Mouse (Mus musculus) heart, embryonic 14.5 days (tissue): ENCODE data around the gene Gm7544. TPM values are rescaled to one million over a fixed set of nuclear protein-coding genes. Genes with fewer than 3 reads are reported as not detected.
"Not testable (repeated sequence)": the region's sequence is repeated elsewhere in the genome, so short reads cannot be mapped to it uniquely, and the experiment has no call there.

Source experiments
- ATAC-seq: fragments of 200-750 bp; cut with Nextera tagmentation; 2 replicates; pipeline ENCODE4 v1.8.0; 2017; ENCODE audit warnings: low read depth, moderate TSS enrichment; ENCODE audit not compliant: insufficient number of reproducible peaks, insufficient read depth, low FRiP score
- H3K27ac ChIP-seq, 2 experiments: fragments of 200-500 bp in 1 of 2; fragments of 300-500 bp in 1 of 2; sonication (generic) in 1 of 2; replicated peaks in 1 of 2; 2 replicates each; pipeline ENCODE4 v1.5.1; 2012 to 2014; ENCODE audit warnings: low read depth in 2 of 2, low read length in 2 of 2, control low read depth in 1 of 2, mild to moderate bottlenecking in 1 of 2, mixed read lengths in 1 of 2; ENCODE audit not compliant: control insufficient read depth in 1 of 2, insufficient read depth in 1 of 2
- H3K27me3 ChIP-seq: fragments of 300-500 bp; sonication (generic); 2 replicates; pipeline ENCODE4 v1.6.1; 2014; ENCODE audit warnings: mild to moderate bottlenecking, low read length, control low read depth; ENCODE audit not compliant: control insufficient read depth, insufficient read depth
- H3K36me3 ChIP-seq: fragments of 300-500 bp; sonication (generic); 2 replicates; pipeline ENCODE4 v1.6.1; 2014; ENCODE audit warnings: mild to moderate bottlenecking, control low read depth, low read length, mixed read lengths; ENCODE audit not compliant: control insufficient read depth, insufficient read depth
- H3K4me1 ChIP-seq, 2 experiments: fragments of 200-500 bp in 1 of 2; fragments of 300-500 bp in 1 of 2; sonication (generic) in 1 of 2; 2 replicates each; pipeline ENCODE4 v1.6.1; 2012 to 2014; ENCODE audit warnings: low read length in 2 of 2, control low read depth in 1 of 2, mixed read lengths in 1 of 2; ENCODE audit not compliant: control insufficient read depth in 2 of 2, insufficient read depth in 2 of 2
- H3K4me2 ChIP-seq: fragments of 300-500 bp; sonication (generic); 2 replicates; pipeline ENCODE4 v1.6.1; 2014; ENCODE audit warnings: mild to moderate bottlenecking, low read length
- H3K4me3 ChIP-seq, 2 experiments: fragments of 200-500 bp in 1 of 2; fragments of 300-500 bp in 1 of 2; sonication (generic) in 1 of 2; 2 replicates each; pipeline ENCODE4 v1.5.1; 2012 to 2014; ENCODE audit warnings: low read length in 2 of 2, mild to moderate bottlenecking in 2 of 2, control low read depth in 1 of 2, low read depth in 1 of 2, moderate library complexity in 1 of 2; ENCODE audit not compliant: control insufficient read depth in 1 of 2, insufficient read depth in 1 of 2
- H3K9ac ChIP-seq: fragments of 300-500 bp; sonication (generic); 2 replicates; pipeline ENCODE4 v1.6.1; 2014; ENCODE audit warnings: mild to moderate bottlenecking, low read length
- H3K9me3 ChIP-seq: fragments of 300-500 bp; sonication (generic); 2 replicates; pipeline ENCODE4 v1.6.1; 2016; ENCODE audit warnings: low read length, control low read depth; ENCODE audit not compliant: control insufficient read depth
- WGBS: fragments of 180-500 bp; shearing (Covaris S2); extraction: QIAGEN DNeasy Blood & Tissue Kit; methylation state at CpG from one replicate; pipeline ENCODE4 v1.1.7; 2014; 5-methylcytosine and 5-hydroxymethylcytosine counted together
- polyA plus RNA-seq: library from polyadenylated mRNA; unstranded; fragments of >200 nt; fragmentation: Nextera tagmentation; extraction: Ambion mirVana; gene quantifications from 2 replicates; pipeline ENCODE4 v1.2.1, GENCODE M21; 2014

Gm7544 gene
- polyA plus RNA-seq, 1 experiment from 2014 or later = not detected

- no peak overlapping the region for H3K4me2 ChIP-seq
- no peak for ATAC-seq
- H3K4me1 ChIP-seq = peaks cover 0 to 4% of the 10 kb centered on the region in 2 experiments; a peak in 2 of 4 replicates
- H3K27me3 ChIP-seq = no peaks in the 10 kb centered on the region
- no peak overlapping the region for H3K4me3 ChIP-seq
- H3K9ac ChIP-seq = no peak overlapping the region
- no peaks in the 10 kb centered on the region for H3K36me3 ChIP-seq
- H3K27ac ChIP-seq = no peak overlapping the region
- H3K9me3 ChIP-seq = no peaks in the 10 kb centered on the region
- WGBS = 71% methylated on average over 2 of the region's 2 CpGs
Observed at GRCm38 (mm10) chr1:82948601-82949000, 7.2 kb downstream of the Gm7544 start.

DNA sequence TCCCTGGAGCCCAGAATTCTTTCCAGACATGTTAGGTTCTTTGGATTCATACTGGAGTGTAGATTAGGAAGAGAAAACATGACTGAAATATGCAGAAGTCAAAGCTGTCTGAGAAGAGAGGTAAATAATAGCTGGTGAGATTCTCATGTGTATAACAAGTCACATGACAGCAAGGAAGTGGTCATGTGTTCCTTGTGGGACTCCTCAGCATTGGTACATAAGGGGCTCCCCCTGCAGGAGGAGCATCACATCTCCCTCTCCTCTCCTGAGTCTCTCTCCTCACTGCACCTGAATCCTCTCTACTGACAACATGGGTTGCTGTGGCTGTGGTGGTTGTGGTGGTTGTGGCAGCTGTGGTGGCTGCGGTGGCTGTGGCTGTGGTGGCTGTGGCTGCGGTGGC, 9.8 kb downstream of the Gm7544 start:
- H3K36me3 ChIP-seq, H3K4me1 ChIP-seq, H3K27me3 ChIP-seq, H3K9ac ChIP-seq, H3K9me3 ChIP-seq, ATAC-seq, H3K27ac ChIP-seq, H3K4me2 ChIP-seq, H3K4me3 ChIP-seq: not testable (repeated sequence)
- 100% methylated on average over 2 of the region's 2 CpGs for WGBS

DNA sequence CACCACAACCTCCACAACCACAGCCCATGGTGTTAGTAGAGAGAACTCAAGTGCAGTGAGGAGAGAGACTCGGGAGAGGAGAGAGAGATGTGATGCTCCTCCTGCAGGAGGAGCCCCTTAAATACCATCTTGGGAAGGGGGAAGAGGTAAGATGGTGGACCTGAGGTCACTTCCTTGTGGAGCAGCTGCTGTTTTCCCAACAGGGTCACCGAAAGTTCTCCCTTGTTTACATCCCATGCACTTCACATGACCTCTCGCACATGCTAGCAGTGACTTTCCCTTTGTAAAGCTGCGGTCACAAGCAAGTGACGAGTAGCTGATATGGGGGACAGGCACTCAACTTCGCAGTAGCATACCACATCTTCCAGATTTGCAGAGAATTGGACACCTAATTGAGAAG, 12.5 kb downstream of the Gm7544 start, which contains the start of gene A030003K21Rik:
Gene A030003K21Rik (minus strand): TSS at position 94 of the 400 bp plus-strand sequence.
- not testable (repeated sequence) for H3K27ac ChIP-seq, H3K4me2 ChIP-seq
- no CpG with 5 or more reads among the region's 6 CpGs for WGBS

DNA sequence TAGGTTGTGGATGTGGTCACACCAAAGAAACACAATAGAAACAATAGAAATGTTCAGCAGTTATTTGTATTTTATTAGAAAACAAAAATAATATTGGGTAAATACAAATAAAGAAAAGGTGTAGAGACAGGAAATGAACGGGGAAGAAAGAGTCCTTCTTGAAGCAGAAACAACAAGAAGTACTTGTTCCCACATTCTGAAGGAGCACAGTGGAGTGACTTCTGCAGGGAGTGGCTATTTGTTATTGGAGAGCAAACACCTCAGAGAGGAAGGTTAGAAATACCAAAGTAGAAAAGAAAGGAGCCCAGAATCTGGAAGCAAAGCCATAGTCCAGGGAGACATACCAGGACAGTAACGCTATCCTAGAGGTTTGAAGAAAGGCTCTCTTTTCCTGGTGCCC, 13.3 kb downstream of the Gm7544 start:
- H3K4me2 ChIP-seq, H3K4me1 ChIP-seq, ATAC-seq, H3K9ac ChIP-seq, H3K4me3 ChIP-seq, H3K36me3 ChIP-seq, H3K27me3 ChIP-seq, H3K27ac ChIP-seq, H3K9me3 ChIP-seq: not testable (repeated sequence)
- WGBS = 68% methylated on average over 1 of the region's 2 CpGs

More for the DNA sequence above, 12.5 kb downstream of the Gm7544 start, which contains the start of gene A030003K21Rik:
- H3K27me3 ChIP-seq, H3K4me3 ChIP-seq, H3K9me3 ChIP-seq, H3K4me1 ChIP-seq, H3K9ac ChIP-seq, H3K36me3 ChIP-seq, ATAC-seq: not testable (repeated sequence)

GRCm38 (mm10) chr1:82938666-82939065, 17.1 kb downstream of the Gm7544 start:
- H3K36me3 ChIP-seq = no peaks in the 10 kb centered on the region
- 83% methylated on average over 5 of the region's 5 CpGs for WGBS
- peaks cover 11% of the 10 kb centered on the region; the same call in 1 of the 2 replicates for H3K9me3 ChIP-seq
- no peak overlapping the region for H3K4me2 ChIP-seq
- no peak overlapping the region for H3K4me3 ChIP-seq
- H3K27ac ChIP-seq = no peak overlapping the region
- no peak for ATAC-seq
- H3K27me3 ChIP-seq = no peaks in the 10 kb centered on the region
- H3K4me1 ChIP-seq = no peaks in the 10 kb centered on the region
- no peak overlapping the region for H3K9ac ChIP-seq

GRCm38 (mm10) chr1:82931326-82931725, 24.5 kb downstream of the Gm7544 start, which contains the start of gene Gm6217:
Gene Gm6217, minus strand, starts transcription at chr1:82931399.
- H3K9me3 ChIP-seq, H3K36me3 ChIP-seq, H3K9ac ChIP-seq, H3K27me3 ChIP-seq, H3K4me3 ChIP-seq, ATAC-seq, H3K27ac ChIP-seq, H3K4me1 ChIP-seq, H3K4me2 ChIP-seq: not testable (repeated sequence)
- WGBS = no CpG with 5 or more reads among the region's 6 CpGs

DNA sequence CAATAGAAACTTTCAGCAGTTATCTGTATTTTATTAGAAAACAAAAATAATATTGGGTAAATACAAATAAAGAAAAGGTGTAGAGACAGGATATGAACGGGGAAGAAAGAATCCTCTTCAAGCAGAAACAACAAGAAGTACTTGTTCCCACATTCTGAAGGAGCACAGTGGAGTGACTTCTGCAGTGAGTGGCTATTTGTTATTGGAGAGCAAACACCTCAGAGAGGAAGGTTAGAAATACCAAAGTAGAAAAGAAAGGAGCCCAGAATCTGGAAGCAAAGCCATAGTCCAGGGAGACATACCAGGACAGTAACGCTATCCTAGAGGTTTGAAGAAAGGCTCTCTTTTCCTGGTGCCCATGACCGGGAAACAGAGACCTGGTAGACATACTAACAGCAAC, 25.3 kb downstream of the Gm7544 start:
- not testable (repeated sequence) for H3K27me3 ChIP-seq, H3K9ac ChIP-seq, H3K36me3 ChIP-seq, ATAC-seq, H3K4me1 ChIP-seq, H3K27ac ChIP-seq, H3K4me3 ChIP-seq, H3K4me2 ChIP-seq, H3K9me3 ChIP-seq
- WGBS = 86% methylated on average over 1 of the region's 3 CpGs

DNA sequence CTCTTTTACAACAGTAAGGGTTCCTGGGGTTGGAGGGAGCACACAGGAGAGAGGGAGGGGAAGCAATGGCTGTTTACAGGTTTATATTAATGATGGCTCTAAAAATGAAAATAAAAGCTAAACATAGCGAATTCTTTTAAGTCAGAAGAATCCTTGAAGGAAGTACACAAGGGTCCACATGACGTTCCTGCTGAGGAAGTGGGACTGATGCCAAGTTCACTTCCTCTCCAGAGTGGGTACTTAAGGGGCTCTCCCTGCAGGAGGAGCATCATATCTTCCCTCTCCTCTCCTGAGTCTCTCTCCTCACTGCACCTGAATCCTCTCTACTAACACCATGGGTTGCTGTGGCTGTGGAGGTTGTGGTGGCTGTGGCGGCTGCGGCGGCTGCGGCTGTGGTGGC, 31.2 kb downstream of the Gm7544 start, which contains the start of gene A030014E15Rik:
Gene A030014E15Rik (plus strand): TSS at position 268 of the 400 bp plus-strand sequence.
- Histone ChIP-seq H3K4me2 (no peak within 1 kb of the TSS), H3K36me3 (no peaks in the 10 kb centered on the region), H3K4me3 (no peak within 1 kb of the TSS), H3K4me1 (no peaks in the 10 kb centered on the region), H3K9me3 (no peaks in the 10 kb centered on the region), H3K27me3 (no peaks in the 10 kb centered on the region), H3K9ac (no peak within 1 kb of the TSS), H3K27ac (no peak within 1 kb of the TSS)
- no peak for ATAC-seq
- 81% methylated on average over 6 of the region's 6 CpGs for WGBS
